Mouse (Mus musculus) megakaryocyte, embryonic 14.5 days (primary cell): ENCODE results near the gene Yipf3. TPM values are rescaled to one million over a fixed set of nuclear protein-coding genes. Genes with fewer than 3 reads are reported as not detected.

Experiments used
- H3K27me3 ChIP-seq: replicated peaks from 2 replicates; pipeline ENCODE3; 2012; ENCODE audit warnings: inconsistent platforms
- H3K36me3 ChIP-seq: replicated peaks from 2 replicates; pipeline ENCODE3; 2012; ENCODE audit warnings: low read length, inconsistent platforms, mixed read lengths
- H3K4me1 ChIP-seq: 2 replicates; pipeline ENCODE4 v1.6.1; 2012; ENCODE audit warnings: inconsistent platforms
- H3K4me3 ChIP-seq: replicated peaks from 2 replicates; pipeline ENCODE3; 2012; ENCODE audit warnings: moderate library complexity, mild to moderate bottlenecking, inconsistent platforms
- H3K9me3 ChIP-seq: 2 replicates; pipeline ENCODE4 v1.6.1; 2012; ENCODE audit warnings: inconsistent platforms
- FLI1 ChIP-seq: IDR thresholded peaks from 2 replicates; pipeline ENCODE4 v1.6.1; 2012; ENCODE audit warnings: low read length, inconsistent platforms, mixed read lengths
- GATA1 ChIP-seq: IDR thresholded peaks from 3 replicates; pipeline ENCODE4 v1.6.1; 2012; ENCODE audit warnings: mixed read lengths, low read length, inconsistent platforms, borderline replicate concordance
- polyA plus RNA-seq: library from polyadenylated mRNA; stranded (reverse); fragments of >175 nt; gene quantifications from 2 replicates; pipeline ENCODE4 v1.2.3, GENCODE M21; 2012; ENCODE audit warnings: low replicate concordance; ENCODE audit not compliant: insufficient read depth

Gene Yipf3
- polyA plus RNA-seq, 1 experiment: 213 TPM

DNA sequence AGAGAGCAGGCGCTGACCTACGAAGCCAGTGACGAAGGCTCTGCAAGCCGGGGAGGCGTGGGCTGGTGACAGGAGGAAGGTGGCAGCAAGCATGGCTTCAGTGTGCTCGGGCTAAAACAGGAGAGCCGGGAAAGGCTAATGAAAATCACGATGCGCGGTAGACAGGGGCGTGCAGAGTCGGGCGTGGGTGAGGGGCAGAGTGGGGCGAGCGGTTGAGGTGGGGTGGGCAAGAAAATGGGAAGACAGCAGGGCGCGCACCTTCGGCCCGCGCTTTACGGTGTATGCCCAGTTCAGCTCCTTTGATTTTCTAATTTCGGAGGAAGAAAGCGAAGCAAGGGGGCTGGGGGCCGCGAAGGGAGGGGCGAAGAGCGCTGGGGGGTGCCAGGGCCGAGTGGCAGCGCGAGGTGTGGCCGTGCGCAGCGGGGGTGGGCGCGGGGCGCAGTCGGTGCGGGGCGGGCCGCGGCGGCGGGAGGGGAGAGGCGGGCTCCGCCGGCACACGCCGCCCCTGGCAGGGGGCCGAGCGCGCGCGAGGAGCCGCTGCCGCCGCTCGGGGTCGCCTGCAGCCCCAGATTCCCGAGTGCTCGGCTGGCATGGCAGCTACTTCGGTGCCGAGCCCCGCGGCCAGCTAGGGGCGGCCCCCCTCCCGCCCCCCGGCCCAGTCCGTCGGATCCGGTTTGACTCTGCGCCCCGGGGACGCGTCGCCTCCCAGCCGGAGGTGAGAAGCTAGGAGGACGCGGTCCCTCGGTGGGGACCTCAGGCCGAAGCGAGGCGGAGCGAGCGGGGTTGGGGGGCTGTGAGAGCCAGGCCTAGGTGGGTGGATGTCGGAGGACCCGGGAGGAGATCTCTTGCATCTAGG lies 49.7 kb downstream of the Yipf3 start, which contains the start of gene Dlk2:
Gene Dlk2, plus strand, starts transcription at position 58 of the 856 bp plus-strand sequence.
- H3K4me3 ChIP-seq: peak within 1 kb of the TSS; percentile 91
- TF ChIP-seq GATA1 (no peak), FLI1 (no peak)
- H3K4me1 ChIP-seq: peaks cover 37% of the 10 kb centered on the region
- H3K9me3 ChIP-seq: no peaks in the 10 kb centered on the region
- H3K27me3 ChIP-seq: peaks cover 76% of the 10 kb centered on the region
- H3K36me3 ChIP-seq: no peaks in the 10 kb centered on the region

- peaks cover 37% of the 10 kb centered on the region for H3K4me1 ChIP-seq
- H3K27me3 ChIP-seq: peaks cover 74% of the 10 kb centered on the region
- H3K36me3 ChIP-seq: peaks cover 5% of the 10 kb centered on the region
- H3K9me3 ChIP-seq: no peaks in the 10 kb centered on the region
- TF ChIP-seq GATA1 (no peak), FLI1 (no peak)
- peak overlapping the region; percentile 91 for H3K4me3 ChIP-seq
Measured at GRCm38 (mm10) chr17:46298220-46298913, 50.5 kb downstream of the Yipf3 start.

DNA sequence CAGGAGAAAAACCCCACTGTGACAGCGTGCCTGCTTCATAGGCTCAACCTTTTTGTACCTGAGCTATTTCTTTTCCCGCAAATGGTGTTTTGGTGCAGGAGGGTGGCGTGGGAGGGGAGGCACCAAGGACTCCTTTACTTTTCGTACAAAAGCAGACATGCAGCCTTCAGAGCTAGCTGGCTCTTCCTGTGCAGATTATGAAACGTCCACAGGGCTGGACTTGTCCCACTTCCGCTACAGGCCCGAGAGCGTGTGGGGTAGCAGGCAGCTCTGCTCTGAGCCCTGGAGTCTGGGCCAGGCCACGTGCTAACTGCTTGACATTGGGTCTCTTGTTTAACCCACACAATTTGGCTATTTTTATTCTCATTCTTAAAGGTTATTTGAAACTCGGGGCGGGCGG lies 54.0 kb downstream of the Yipf3 start:
- no peak overlapping the region for H3K4me3 ChIP-seq
- peaks cover 46% of the 10 kb centered on the region for H3K4me1 ChIP-seq
- H3K9me3 ChIP-seq: no peaks in the 10 kb centered on the region
- TF ChIP-seq FLI1: no peak
- no peak for TF ChIP-seq GATA1
- peaks cover 51% of the 10 kb centered on the region for H3K27me3 ChIP-seq
- H3K36me3 ChIP-seq: peaks cover 39% of the 10 kb centered on the region

Other genes with a start within 250 kb of the Yipf3 start
- 48.1 and 103 TPM in 2 replicates for gene Vegfa, start 215.7 kb upstream of the Yipf3 start, polyA plus RNA-seq
- 33.8 and 77.2 TPM in 2 replicates for gene Mrps18a, start 137.1 kb upstream of the Yipf3 start, polyA plus RNA-seq
- gene Rsph9, start 103.9 kb upstream of the Yipf3 start, polyA plus RNA-seq: not detected in 2 replicates
- gene Mad2l1bp, start 94.5 kb upstream of the Yipf3 start, polyA plus RNA-seq: 8.8 and 18.5 TPM in 2 replicates
- gene Gtpbp2, start 87.0 kb upstream of the Yipf3 start, polyA plus RNA-seq: 65.9 and 69.9 TPM in 2 replicates
- gene Polh, start 45.4 kb upstream of the Yipf3 start, polyA plus RNA-seq: 0.35 and 1.6 TPM in 2 replicates
- 2.1 and 4.5 TPM in 2 replicates for gene Xpo5, start 45.3 kb upstream of the Yipf3 start, polyA plus RNA-seq
- 10.9 TPM in 1 of 2 replicates, not detected in the other for gene Polr1c, start within 50 bp of the Yipf3 start, polyA plus RNA-seq
- gene Lrrc73, start 5.5 kb downstream of the Yipf3 start, polyA plus RNA-seq: 3.6 and 5.3 TPM in 2 replicates
- 42.7 and 59.0 TPM in 2 replicates for gene Tjap1, start 34.9 kb downstream of the Yipf3 start, polyA plus RNA-seq
- not detected in 2 replicates for gene Dlk2, start 49.3 kb downstream of the Yipf3 start, polyA plus RNA-seq
- 6.4 and 13.4 TPM in 2 replicates for gene Abcc10, start 80.3 kb downstream of the Yipf3 start, polyA plus RNA-seq
- 0.84 and 1.2 TPM in 2 replicates for gene Zfp318, start 135.7 kb downstream of the Yipf3 start, polyA plus RNA-seq
- gene Crip3, start 180.8 kb downstream of the Yipf3 start, polyA plus RNA-seq: not detected in 2 replicates
- gene Slc22a7, start 190.4 kb downstream of the Yipf3 start, polyA plus RNA-seq: not detected in 2 replicates
- gene Ttbk1, start 239.6 kb downstream of the Yipf3 start, polyA plus RNA-seq: 0.06 and 0.60 TPM in 2 replicates
- 6.5 and 14.6 TPM in 2 replicates for gene Dnph1, start 248.6 kb downstream of the Yipf3 start, polyA plus RNA-seq